Mouse (Mus musculus): ENCODE data around the gene 4833420G17Rik. TPM values are rescaled to one million over a fixed set of nuclear protein-coding genes. Genes with fewer than 3 reads are reported as not detected.
"Not testable (repeated sequence)": the region's sequence is repeated elsewhere in the genome, so short reads cannot be mapped to it uniquely, and the experiment has no call there.

4833420G17Rik gene
- polyA plus RNA-seq, 1 experiment from 2014 or later, result 92.9 TPM

DNA sequence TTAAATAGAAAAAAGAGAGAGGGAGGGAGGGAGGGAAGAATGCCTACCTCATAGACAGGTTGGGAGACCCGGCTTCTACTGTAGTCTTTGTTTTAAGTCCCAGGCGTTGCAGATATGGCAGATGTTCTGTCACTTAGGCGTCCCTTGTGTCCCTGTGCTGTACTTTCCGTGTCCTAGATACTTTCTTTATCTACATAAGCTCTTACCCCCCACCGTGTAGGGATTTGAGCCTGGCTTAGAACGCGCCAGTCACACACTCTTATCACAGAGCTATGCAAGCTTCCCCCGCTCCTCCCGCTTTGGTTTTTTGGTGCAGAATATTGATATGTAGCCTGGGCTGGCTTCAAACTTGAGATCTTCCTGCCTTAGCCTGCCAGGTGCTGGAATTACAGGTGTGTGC, 14.1 kb downstream of the 4833420G17Rik start:
- ATAC-seq (ENCODE audit: insufficient number of reproducible peaks, insufficient read depth, low FRiP score, low TSS enrichment), result no peak
- WGBS, result 93% methylated on average over 9 of the region's 9 CpGs

DNA sequence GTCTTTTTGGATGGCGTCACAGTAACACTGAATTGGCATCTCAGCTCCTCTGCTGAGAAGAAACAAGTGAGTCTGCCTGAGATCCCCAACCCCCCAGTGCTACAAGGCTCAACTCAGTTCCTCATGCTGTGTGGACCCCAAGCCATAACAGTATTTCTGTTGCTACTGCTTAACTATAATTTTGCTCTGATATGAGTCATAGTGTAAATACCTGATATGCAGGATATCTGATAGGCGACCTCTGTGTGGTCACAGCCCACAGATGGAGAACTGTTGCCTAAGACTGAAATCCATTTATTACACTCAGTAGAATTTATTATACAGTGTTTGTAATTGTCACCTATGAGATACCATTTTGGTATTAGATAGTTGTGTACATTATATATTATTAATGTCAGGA, 15.2 kb downstream of the 4833420G17Rik start:
- Histone ChIP-seq H3K9me3 (no peaks in the 10 kb centered on the region), H3K9ac (no peak overlapping the region), H3K4me3 (no peak overlapping the region), H3K4me1 (no peaks in the 10 kb centered on the region), H3K36me3 (peaks cover 56% of the 10 kb centered on the region), H3K27me3 (no peaks in the 10 kb centered on the region), H3K27ac (no peak overlapping the region), H3K4me2 (replicated peaks) (no peak overlapping the region)
- 89% methylated on average over 2 of the region's 2 CpGs for whole genome bisulfite sequencing
- no peak for ATAC-seq (ENCODE audit: insufficient number of reproducible peaks, insufficient read depth, low FRiP score, low TSS enrichment)

More for the DNA sequence above, 14.1 kb downstream of the 4833420G17Rik start:
- Histone ChIP-seq H3K9me3 (no peaks in the 10 kb centered on the region), H3K27me3 (no peaks in the 10 kb centered on the region), H3K36me3 (peaks cover 63% of the 10 kb centered on the region), H3K4me2 (replicated peaks) (no peak overlapping the region), H3K9ac (no peak overlapping the region), H3K4me3 (no peak overlapping the region), H3K27ac (no peak overlapping the region), H3K4me1 (no peaks in the 10 kb centered on the region)

DNA sequence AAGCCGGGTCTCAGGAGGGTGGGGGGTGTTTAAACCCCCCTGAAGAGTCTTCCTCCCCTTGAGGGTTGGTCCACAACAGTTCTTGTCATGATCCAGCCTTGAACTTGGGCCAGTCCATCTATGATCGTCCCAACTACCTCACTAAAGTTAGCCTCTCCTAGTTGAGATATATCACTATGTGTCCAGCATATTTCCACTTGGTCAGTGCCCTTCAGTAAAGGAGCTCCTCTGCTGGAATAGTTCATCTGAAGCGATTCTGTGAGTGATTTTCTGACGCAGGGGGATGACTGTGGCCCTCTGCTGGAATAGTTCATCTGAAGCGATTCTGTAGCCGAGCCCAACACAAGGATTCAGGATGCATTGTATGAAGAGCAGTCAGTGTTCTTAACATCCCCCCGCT, 24.8 kb downstream of the 4833420G17Rik start:
- 50% methylated on average over 7 of the region's 7 CpGs for WGBS
- Histone ChIP-seq H3K27ac (no peak overlapping the region), H3K9ac (no peak overlapping the region), H3K4me1 (no peaks in the 10 kb centered on the region), H3K27me3 (no peaks in the 10 kb centered on the region), H3K4me3 (no peak overlapping the region; the same call in 1 of the 2 replicates), H3K36me3 (peaks cover 23% of the 10 kb centered on the region), H3K9me3 (peaks cover 15% of the 10 kb centered on the region), H3K4me2 (replicated peaks) (peak overlapping the region; percentile 28)
- ATAC-seq (ENCODE audit: insufficient number of reproducible peaks, insufficient read depth, low FRiP score, low TSS enrichment), result no peak

DNA sequence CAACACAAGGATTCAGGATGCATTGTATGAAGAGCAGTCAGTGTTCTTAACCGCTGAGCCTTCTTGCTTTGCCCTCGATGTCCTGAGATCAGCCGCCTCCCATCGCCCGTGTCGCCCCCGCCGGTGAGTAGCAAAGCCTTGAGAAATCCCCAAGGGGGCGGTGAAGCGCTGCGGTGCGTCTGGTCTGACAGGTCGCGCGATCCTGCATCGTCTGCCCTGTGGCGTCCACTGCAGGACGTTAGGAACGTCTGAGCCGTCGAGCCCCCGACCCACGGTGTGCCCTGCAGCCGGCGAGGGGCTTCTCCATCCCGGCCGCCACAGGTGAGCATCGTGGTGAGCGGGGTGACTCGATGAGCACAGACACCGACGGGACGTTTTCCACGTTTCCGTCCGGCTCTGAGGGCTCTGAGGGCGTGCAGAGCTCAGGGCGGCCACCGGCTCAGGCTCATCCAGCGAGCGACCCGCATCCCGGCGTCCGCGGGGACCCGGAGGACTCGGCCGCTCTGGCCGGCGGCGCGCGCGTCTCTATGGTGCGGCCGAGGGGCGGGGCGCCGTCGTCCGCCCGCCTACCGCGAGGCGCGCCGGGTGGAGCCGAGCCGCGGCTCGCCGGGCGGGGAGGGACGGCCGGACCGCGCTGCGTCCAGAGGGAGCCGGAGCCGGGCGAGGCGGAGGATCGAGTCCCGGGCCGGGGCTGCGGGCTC, 25.5 kb downstream of the 4833420G17Rik start, which contains the start of the genes Tmem267 and 3110070M22Rik:
Gene Tmem267 (plus strand): TSS at position 160 of the 701 bp plus-strand sequence.
Gene 3110070M22Rik (minus strand): TSS at position 504 of the 701 bp plus-strand sequence.
- Histone ChIP-seq H3K4me2 (replicated peaks) (peak within 1 kb of the TSS; percentile 28), H3K9me3 (peaks cover 15% of the 10 kb centered on the region), H3K36me3 (peaks cover 21% of the 10 kb centered on the region), H3K4me3 (no peak within 1 kb of the TSS; the same call in 1 of the 2 replicates), H3K9ac (0 out of 2 replicates have a peak within 1 kb of the TSS, but pooled peaks have one; percentile 2), H3K27ac (0 out of 2 replicates have a peak within 1 kb of the TSS, but pooled peaks have one; percentile 1), H3K27me3 (no peaks in the 10 kb centered on the region), H3K4me1 (no peaks in the 10 kb centered on the region)
- WGBS, result 73% methylated on average over 86 of the region's 87 CpGs
- ATAC-seq (ENCODE audit: insufficient number of reproducible peaks, insufficient read depth, low FRiP score, low TSS enrichment), result no peak

DNA sequence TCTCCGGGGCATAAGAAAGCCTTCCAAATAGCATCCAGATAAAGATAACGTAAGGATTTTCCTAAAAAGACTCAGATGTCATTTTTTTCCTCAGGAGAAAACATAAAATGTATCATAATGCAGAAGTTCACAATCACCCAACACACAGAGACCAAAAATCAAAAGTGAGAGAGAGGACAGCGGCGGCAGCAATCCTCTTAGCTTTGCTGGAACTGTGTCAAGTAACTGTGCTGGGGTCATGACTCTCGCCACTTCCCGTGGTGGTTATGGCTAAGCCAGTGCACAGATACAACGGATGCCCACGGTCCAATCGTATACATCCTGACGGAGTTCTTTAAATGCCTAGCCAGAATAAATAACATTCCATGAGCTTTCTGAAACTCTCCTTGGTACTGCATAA, 29.5 kb downstream of the 4833420G17Rik start:
- H3K9me3 ChIP-seq, result peaks cover 20% of the 10 kb centered on the region
- not testable (repeated sequence) for H3K36me3 ChIP-seq; H3K4me3 ChIP-seq; H3K4me1 ChIP-seq; ATAC-seq (ENCODE audit: insufficient number of reproducible peaks, insufficient read depth, low FRiP score, low TSS enrichment); H3K4me2 ChIP-seq (replicated peaks); H3K27me3 ChIP-seq; H3K27ac ChIP-seq; H3K9ac ChIP-seq
- WGBS, result 90% methylated on average over 10 of the region's 10 CpGs

DNA sequence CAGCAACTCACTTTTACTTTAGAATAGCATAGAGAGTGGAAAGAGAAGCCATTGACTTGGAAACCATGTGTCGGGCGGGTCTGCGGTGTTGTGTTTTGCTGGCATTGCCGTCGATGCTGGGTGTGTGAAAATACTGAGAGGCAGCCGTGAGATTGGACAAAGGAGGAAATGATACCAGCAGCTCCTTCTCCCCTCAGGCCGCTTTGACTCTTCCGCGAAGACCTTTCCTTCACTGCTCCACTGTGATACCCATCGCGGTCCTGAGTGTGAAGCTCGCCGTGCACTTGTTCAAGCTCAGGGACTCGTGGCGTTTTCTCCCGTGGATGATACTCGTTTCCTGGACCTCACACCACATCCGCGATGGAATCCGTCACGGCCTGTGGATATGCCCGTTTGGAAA, 32.4 kb downstream of the 4833420G17Rik start:
- H3K4me3 ChIP-seq; H3K27me3 ChIP-seq; H3K4me2 ChIP-seq (replicated peaks); H3K36me3 ChIP-seq; H3K27ac ChIP-seq; ATAC-seq (ENCODE audit: insufficient number of reproducible peaks, insufficient read depth, low FRiP score, low TSS enrichment); H3K4me1 ChIP-seq; H3K9ac ChIP-seq: not testable (repeated sequence)
- WGBS, result 95% methylated on average over 13 of the region's 22 CpGs
- H3K9me3 ChIP-seq, result peaks cover 18% of the 10 kb centered on the region

Other genes with a start within 250 kb of the 4833420G17Rik start
- 104 and 105 TPM in 2 replicates for gene Paip1, start 34.2 kb upstream of the 4833420G17Rik start, polyA plus RNA-seq (2016; fragmentation: Nextera tagmentation; extraction: Ambion mirVana)
- 1.3 and 1.5 TPM in 2 replicates for gene Tmem267, start 25.3 kb downstream of the 4833420G17Rik start, polyA plus RNA-seq (2016; fragmentation: Nextera tagmentation; extraction: Ambion mirVana)
- 1.8 and 2.9 TPM in 2 replicates for gene 3110070M22Rik, start 25.6 kb downstream of the 4833420G17Rik start, polyA plus RNA-seq (2016; fragmentation: Nextera tagmentation; extraction: Ambion mirVana)
- gene Ccl28, start 161.1 kb downstream of the 4833420G17Rik start, polyA plus RNA-seq (2016; fragmentation: Nextera tagmentation; extraction: Ambion mirVana), result 0.06 and 0.19 TPM in 2 replicates
- gene Hmgcs1, start 227.6 kb downstream of the 4833420G17Rik start, polyA plus RNA-seq (2016; fragmentation: Nextera tagmentation; extraction: Ambion mirVana), result 197 and 223 TPM in 2 replicates